Mouse (Mus musculus) heart, embryonic 16.5 days (tissue): ENCODE results near the gene Tppp2. TPM values are rescaled to one million over a fixed set of nuclear protein-coding genes. Genes with fewer than 3 reads are reported as not detected.
A peak's percentile ranks its signal among the peaks of the same experiment; 100 is the strongest.

ENCODE experiments used
- ATAC-seq: fragments of 200-750 bp; cut with Nextera tagmentation; replicated peaks from 2 replicates; pipeline ENCODE4 v1.8.0; 2017; ENCODE audit warnings: moderate number of reproducible peaks; ENCODE audit not compliant: insufficient read depth, low FRiP score; ENCODE audit errors: extremely low read depth
- H3K27ac ChIP-seq: fragments of 300-500 bp; sonication (generic); 2 replicates; pipeline ENCODE4 v1.5.1; 2014; ENCODE audit warnings: mild to moderate bottlenecking, low read length, control low read depth, moderate library complexity
- H3K27me3 ChIP-seq: fragments of 300-500 bp; sonication (generic); 2 replicates; pipeline ENCODE4 v1.6.1; 2014; ENCODE audit warnings: low read length, mixed read lengths; ENCODE audit not compliant: control insufficient read depth, insufficient read depth
- H3K36me3 ChIP-seq: fragments of 300-500 bp; sonication (generic); 2 replicates; pipeline ENCODE4 v1.6.1; 2014; ENCODE audit not compliant: control insufficient read depth, insufficient read depth
- H3K4me1 ChIP-seq: fragments of 300-500 bp; sonication (generic); 2 replicates; pipeline ENCODE4 v1.6.1; 2014; ENCODE audit warnings: low read length, mixed read lengths; ENCODE audit not compliant: control insufficient read depth, insufficient read depth
- H3K4me2 ChIP-seq: fragments of 300-500 bp; sonication (generic); 2 replicates; pipeline ENCODE4 v1.6.1; 2014; ENCODE audit warnings: low read depth, mild to moderate bottlenecking, control low read depth, low read length
- H3K4me3 ChIP-seq: fragments of 300-500 bp; sonication (generic); 2 replicates; pipeline ENCODE4 v1.5.1; 2014; ENCODE audit warnings: mild to moderate bottlenecking, control low read depth, low read length
- H3K9ac ChIP-seq: fragments of 300-500 bp; sonication (generic); 2 replicates; pipeline ENCODE4 v1.6.1; 2014; ENCODE audit warnings: low read length, control low read depth
- H3K9me3 ChIP-seq: fragments of 300-500 bp; sonication (generic); replicated peaks from 2 replicates; pipeline ENCODE4 v1.6.1; 2016; ENCODE audit warnings: low read length; ENCODE audit not compliant: control insufficient read depth
- WGBS: fragments of 180-500 bp; shearing (Covaris S2); extraction: QIAGEN DNeasy Blood & Tissue Kit; methylation state at CpG from one replicate; pipeline ENCODE4 v1.1.7; 2014; 5-methylcytosine and 5-hydroxymethylcytosine counted together
- polyA plus RNA-seq: library from polyadenylated mRNA; unstranded; fragments of >200 nt; fragmentation: Nextera tagmentation; extraction: Ambion mirVana; gene quantifications from 2 replicates; pipeline ENCODE4 v1.2.1, GENCODE M21; 2015

Gene Tppp2
- polyA plus RNA-seq, 1 experiment from 2014 or later, result not detected

- ATAC-seq, result no peak
- H3K4me1 ChIP-seq, result peaks cover 12% of the 10 kb centered on the region
- no peaks in the 10 kb centered on the region for H3K9me3 ChIP-seq
- H3K4me2 ChIP-seq, result no peak overlapping the region
- H3K4me3 ChIP-seq, result no peak overlapping the region
- 80% methylated on average over 9 of the region's 9 CpGs for WGBS
- no peaks in the 10 kb centered on the region for H3K27me3 ChIP-seq
- no peak overlapping the region for H3K27ac ChIP-seq
- H3K36me3 ChIP-seq, result peaks cover 32% of the 10 kb centered on the region
- no peak overlapping the region for H3K9ac ChIP-seq
These were observed 14.4 kb upstream of the Tppp2 start for GRCm38 (mm10) chr14:51903782-51904181.

GRCm38 (mm10) chr14:51904706-51905105 is 13.5 kb upstream of the Tppp2 start:
- 68% methylated on average over 7 of the region's 7 CpGs for WGBS
- peaks cover 41% of the 10 kb centered on the region for H3K36me3 ChIP-seq
- H3K9me3 ChIP-seq, result no peaks in the 10 kb centered on the region

GRCm38 (mm10) chr14:51906102-51906501 is 12.1 kb upstream of the Tppp2 start:
- 78% methylated on average over 11 of the region's 11 CpGs for WGBS
- ATAC-seq, result no peak

More at GRCm38 (mm10) chr14:51904706-51905105, 13.5 kb upstream of the Tppp2 start:
- no peak overlapping the region for H3K27ac ChIP-seq
- H3K4me2 ChIP-seq, result no peak overlapping the region
- peaks cover 12% of the 10 kb centered on the region for H3K4me1 ChIP-seq
- H3K27me3 ChIP-seq, result no peaks in the 10 kb centered on the region
- H3K9ac ChIP-seq, result no peak overlapping the region
- no peak overlapping the region for H3K4me3 ChIP-seq
- ATAC-seq, result no peak

GRCm38 (mm10) chr14:51911301-51911700 is 6.9 kb upstream of the Tppp2 start:
- H3K4me1 ChIP-seq, result peaks cover 22% of the 10 kb centered on the region
- H3K9me3 ChIP-seq, result no peaks in the 10 kb centered on the region
- peak overlapping the region; percentile 98 for H3K4me2 ChIP-seq
- H3K27ac ChIP-seq, result peak overlapping the region; percentile 98; the same call in 1 of the 2 replicates
- H3K27me3 ChIP-seq, result no peaks in the 10 kb centered on the region
- WGBS, result 85% methylated on average over 10 of the region's 10 CpGs
- no peak for ATAC-seq
- H3K36me3 ChIP-seq, result peaks cover 39% of the 10 kb centered on the region
- H3K4me3 ChIP-seq, result peak overlapping the region; percentile 56
- no peak overlapping the region; the same call in 1 of the 2 replicates for H3K9ac ChIP-seq

More at GRCm38 (mm10) chr14:51906102-51906501, 12.1 kb upstream of the Tppp2 start:
- H3K4me1 ChIP-seq, result peaks cover 12% of the 10 kb centered on the region
- no peaks in the 10 kb centered on the region for H3K27me3 ChIP-seq
- H3K27ac ChIP-seq, result no peak overlapping the region
- no peak overlapping the region for H3K9ac ChIP-seq
- peaks cover 51% of the 10 kb centered on the region for H3K36me3 ChIP-seq
- H3K9me3 ChIP-seq, result no peaks in the 10 kb centered on the region
- H3K4me3 ChIP-seq, result no peak overlapping the region
- H3K4me2 ChIP-seq, result no peak overlapping the region

- no peaks in the 10 kb centered on the region for H3K27me3 ChIP-seq
- peak overlapping the region; percentile 56 for H3K4me3 ChIP-seq
- H3K27ac ChIP-seq, result peak overlapping the region; percentile 98
- H3K9me3 ChIP-seq, result no peaks in the 10 kb centered on the region
- no peak for ATAC-seq
- 8% methylated on average over 14 of the region's 14 CpGs for WGBS
- peak overlapping the region; percentile 98 for H3K4me2 ChIP-seq
- peak overlapping the region; percentile 93 for H3K9ac ChIP-seq
- H3K4me1 ChIP-seq, result peaks cover 22% of the 10 kb centered on the region
- H3K36me3 ChIP-seq, result peaks cover 27% of the 10 kb centered on the region
These were observed 5.7 kb upstream of the Tppp2 start for GRCm38 (mm10) chr14:51912391-51913061.

GRCm38 (mm10) chr14:51913062-51913959 is 4.9 kb upstream of the Tppp2 start:
- H3K36me3 ChIP-seq, result peaks cover 25% of the 10 kb centered on the region
- H3K9ac ChIP-seq, result peak overlapping the region; percentile 93
- no peaks in the 10 kb centered on the region for H3K9me3 ChIP-seq
- ATAC-seq, result peak; percentile 90
- H3K4me3 ChIP-seq, result peak overlapping the region; percentile 56
- peak overlapping the region; percentile 98 for H3K27ac ChIP-seq
- H3K4me2 ChIP-seq, result peak overlapping the region; percentile 98
- H3K4me1 ChIP-seq, result peaks cover 20% of the 10 kb centered on the region
- no peaks in the 10 kb centered on the region for H3K27me3 ChIP-seq
- under 1% methylated on average over 58 of the region's 58 CpGs for WGBS

- ATAC-seq, result peak; percentile 73
- 6% methylated on average over 21 of the region's 23 CpGs for WGBS
- peak within 1 kb of the TSS; percentile 93 for H3K9ac ChIP-seq
These were observed 4.1 kb upstream of the Tppp2 start, which contains the start of gene Ndrg2 for GRCm38 (mm10) chr14:51913960-51914762. TSS of gene Ndrg2 (minus strand) at chr14:51914158.

DNA sequence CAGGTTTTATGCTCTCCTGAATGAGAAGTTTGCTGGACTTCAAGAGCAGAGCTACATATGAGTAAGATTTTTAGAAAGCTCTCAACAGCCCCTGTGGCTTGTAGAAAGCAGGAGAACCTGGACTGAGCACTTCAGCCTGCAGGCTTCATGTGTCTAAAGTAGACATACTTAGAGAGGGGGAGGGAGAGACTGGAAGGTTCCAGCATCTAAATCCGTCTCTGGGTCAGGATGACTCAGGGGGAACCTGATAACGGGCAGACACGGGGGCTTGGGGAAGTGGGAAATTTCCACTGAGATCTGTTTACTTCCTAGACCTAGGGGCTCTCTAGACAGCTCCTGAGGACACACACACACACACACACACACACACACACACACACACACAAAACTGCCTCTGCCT is 3.2 kb upstream of the Tppp2 start:
- 0% methylated on average over 3 of the region's 3 CpGs for WGBS
- ATAC-seq, result no peak
- peak overlapping the region; percentile 98 for H3K27ac ChIP-seq
- peaks cover 20% of the 10 kb centered on the region for H3K4me1 ChIP-seq
- no peak overlapping the region for H3K9ac ChIP-seq
- H3K4me2 ChIP-seq, result peak overlapping the region; percentile 4; the same call in 1 of the 2 replicates
- H3K27me3 ChIP-seq, result no peaks in the 10 kb centered on the region
- no peaks in the 10 kb centered on the region for H3K9me3 ChIP-seq
- peaks cover 8% of the 10 kb centered on the region for H3K36me3 ChIP-seq
- no peak overlapping the region for H3K4me3 ChIP-seq

More at GRCm38 (mm10) chr14:51913960-51914762, 4.1 kb upstream of the Tppp2 start, which contains the start of gene Ndrg2:
- Histone ChIP-seq H3K36me3 (peaks cover 16% of the 10 kb centered on the region), H3K27me3 (no peaks in the 10 kb centered on the region), H3K27ac (peak within 1 kb of the TSS; percentile 98), H3K4me2 (peak within 1 kb of the TSS; percentile 98), H3K9me3 (no peaks in the 10 kb centered on the region), H3K4me3 (peak within 1 kb of the TSS; percentile 56), H3K4me1 (peaks cover 20% of the 10 kb centered on the region)
